Mouse (Mus musculus): ENCODE results near the gene Hoxa3. TPM values are rescaled to one million over a fixed set of nuclear protein-coding genes. Genes with fewer than 3 reads are reported as not detected.

Hoxa3 gene
- polyA plus RNA-seq, 1 experiment = 3.5 TPM

GRCm38 (mm10) chr6:52156551-52157200 is 56.5 kb downstream of the Hoxa3 start:
- peaks cover 2% of the 10 kb centered on the region; the same call in 1 of the 2 replicates for H3K4me1 ChIP-seq (replicated peaks; ENCODE audit: control insufficient read depth, insufficient read depth, low read length)
- no peaks in the 10 kb centered on the region for H3K36me3 ChIP-seq (ENCODE audit: control insufficient read depth, insufficient read depth, low read length)
- H3K4me3 ChIP-seq (ENCODE audit: control insufficient read depth, insufficient read depth, low read length) = no peak overlapping the region
- TF ChIP-seq CTCF (IDR thresholded peaks at IDR 0.05; ENCODE audit: borderline replicate concordance, control insufficient read depth, extremely low read depth, insufficient read depth, low read length, poor library complexity) (no peak), POLR2A (IDR thresholded peaks at IDR 0.05; ENCODE audit: control insufficient read depth, extremely low read depth, insufficient read depth, low read length, poor library complexity) (no peak)
- H3K27me3 ChIP-seq (ENCODE audit: control insufficient read depth, insufficient read depth, low read length) = peaks cover 16% of the 10 kb centered on the region; the same call in 1 of the 2 replicates
- 18% methylated on average over 20 of the region's 20 CpGs for WGBS
- DNase-seq = no peak
- no peak overlapping the region for H3K27ac ChIP-seq (ENCODE audit: control insufficient read depth, insufficient read depth, low read length)

GRCm38 (mm10) chr6:52155471-52155870 is 57.7 kb downstream of the Hoxa3 start:
- TF ChIP-seq CTCF (IDR thresholded peaks at IDR 0.05; ENCODE audit: borderline replicate concordance, control insufficient read depth, extremely low read depth, insufficient read depth, low read length, poor library complexity) (no peak), POLR2A (IDR thresholded peaks at IDR 0.05; ENCODE audit: control insufficient read depth, extremely low read depth, insufficient read depth, low read length, poor library complexity) (no peak)
- WGBS = 92% methylated on average over 3 of the region's 3 CpGs
- no peak for DNase-seq
- peaks cover 18% of the 10 kb centered on the region for H3K27me3 ChIP-seq (ENCODE audit: control insufficient read depth, insufficient read depth, low read length)
- no peaks in the 10 kb centered on the region for H3K36me3 ChIP-seq (ENCODE audit: control insufficient read depth, insufficient read depth, low read length)
- H3K4me3 ChIP-seq (ENCODE audit: control insufficient read depth, insufficient read depth, low read length) = no peak overlapping the region
- peaks cover 2% of the 10 kb centered on the region; the same call in 1 of the 2 replicates for H3K4me1 ChIP-seq (replicated peaks; ENCODE audit: control insufficient read depth, insufficient read depth, low read length)
- H3K27ac ChIP-seq (ENCODE audit: control insufficient read depth, insufficient read depth, low read length) = no peak overlapping the region

DNA sequence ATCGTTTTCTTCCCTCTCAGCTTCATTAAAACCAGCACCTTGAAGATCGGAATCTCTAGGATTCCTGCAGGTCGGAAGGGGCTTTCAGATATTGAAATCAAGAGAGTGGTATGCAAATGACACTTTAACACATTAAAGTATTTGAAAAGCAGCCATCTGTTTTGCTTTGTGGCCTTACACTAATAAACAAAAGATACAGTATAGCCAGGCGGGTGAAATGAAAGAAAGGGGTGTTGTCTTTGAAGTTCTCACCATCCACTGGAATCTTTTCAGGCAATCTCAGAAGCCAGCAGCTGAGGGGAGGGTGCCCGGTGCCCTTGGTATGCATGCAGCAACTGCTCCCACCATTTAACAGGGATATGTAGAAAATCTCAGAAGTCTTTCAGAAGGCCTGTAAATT is 59.1 kb downstream of the Hoxa3 start:
- H3K36me3 ChIP-seq (ENCODE audit: control insufficient read depth, insufficient read depth, low read length) = no peaks in the 10 kb centered on the region
- H3K4me3 ChIP-seq (ENCODE audit: control insufficient read depth, insufficient read depth, low read length) = no peak overlapping the region
- DNase-seq = no peak
- no peaks in the 10 kb centered on the region for H3K4me1 ChIP-seq (replicated peaks; ENCODE audit: control insufficient read depth, insufficient read depth, low read length)
- no peak overlapping the region for H3K27ac ChIP-seq (ENCODE audit: control insufficient read depth, insufficient read depth, low read length)
- 77% methylated on average over 5 of the region's 5 CpGs for WGBS
- H3K27me3 ChIP-seq (ENCODE audit: control insufficient read depth, insufficient read depth, low read length) = peaks cover 19% of the 10 kb centered on the region
- no peak for TF ChIP-seq POLR2A (IDR thresholded peaks at IDR 0.05; ENCODE audit: control insufficient read depth, extremely low read depth, insufficient read depth, low read length, poor library complexity)
- no peak for TF ChIP-seq CTCF (IDR thresholded peaks at IDR 0.05; ENCODE audit: borderline replicate concordance, control insufficient read depth, extremely low read depth, insufficient read depth, low read length, poor library complexity)

- TF ChIP-seq CTCF (IDR thresholded peaks at IDR 0.05; ENCODE audit: borderline replicate concordance, control insufficient read depth, extremely low read depth, insufficient read depth, low read length, poor library complexity) (no peak), POLR2A (IDR thresholded peaks at IDR 0.05; ENCODE audit: control insufficient read depth, extremely low read depth, insufficient read depth, low read length, poor library complexity) (no peak)
- no peaks in the 10 kb centered on the region for H3K4me1 ChIP-seq (replicated peaks; ENCODE audit: control insufficient read depth, insufficient read depth, low read length)
- H3K27ac ChIP-seq (ENCODE audit: control insufficient read depth, insufficient read depth, low read length) = no peak overlapping the region
- DNase-seq = no peak
- no peaks in the 10 kb centered on the region for H3K36me3 ChIP-seq (ENCODE audit: control insufficient read depth, insufficient read depth, low read length)
- WGBS = 23% methylated on average over 6 of the region's 6 CpGs
- H3K4me3 ChIP-seq (ENCODE audit: control insufficient read depth, insufficient read depth, low read length) = no peak overlapping the region
- peaks cover 19% of the 10 kb centered on the region for H3K27me3 ChIP-seq (ENCODE audit: control insufficient read depth, insufficient read depth, low read length)
Observed at GRCm38 (mm10) chr6:52153270-52153669, 59.9 kb downstream of the Hoxa3 start.

GRCm38 (mm10) chr6:52152226-52153193 is 60.6 kb downstream of the Hoxa3 start:
- Histone ChIP-seq H3K27me3 (ENCODE audit: control insufficient read depth, insufficient read depth, low read length) (peaks cover 14% of the 10 kb centered on the region), H3K4me3 (ENCODE audit: control insufficient read depth, insufficient read depth, low read length) (no peak overlapping the region), H3K36me3 (ENCODE audit: control insufficient read depth, insufficient read depth, low read length) (no peaks in the 10 kb centered on the region), H3K27ac (ENCODE audit: control insufficient read depth, insufficient read depth, low read length) (no peak overlapping the region), H3K4me1 (replicated peaks; ENCODE audit: control insufficient read depth, insufficient read depth, low read length) (no peaks in the 10 kb centered on the region)
- DNase-seq = no peak
- 42% methylated on average over 16 of the region's 16 CpGs for WGBS
- TF ChIP-seq CTCF (IDR thresholded peaks at IDR 0.05; ENCODE audit: borderline replicate concordance, control insufficient read depth, extremely low read depth, insufficient read depth, low read length, poor library complexity) (no peak), POLR2A (IDR thresholded peaks at IDR 0.05; ENCODE audit: control insufficient read depth, extremely low read depth, insufficient read depth, low read length, poor library complexity) (no peak)

- Histone ChIP-seq H3K36me3 (ENCODE audit: control insufficient read depth, insufficient read depth, low read length) (no peaks in the 10 kb centered on the region), H3K4me1 (replicated peaks; ENCODE audit: control insufficient read depth, insufficient read depth, low read length) (no peaks in the 10 kb centered on the region), H3K4me3 (ENCODE audit: control insufficient read depth, insufficient read depth, low read length) (no peak overlapping the region), H3K27ac (ENCODE audit: control insufficient read depth, insufficient read depth, low read length) (no peak overlapping the region), H3K27me3 (ENCODE audit: control insufficient read depth, insufficient read depth, low read length) (peaks cover 10% of the 10 kb centered on the region)
- DNase-seq = no peak
- TF ChIP-seq POLR2A (IDR thresholded peaks at IDR 0.05; ENCODE audit: control insufficient read depth, extremely low read depth, insufficient read depth, low read length, poor library complexity) (no peak), CTCF (IDR thresholded peaks at IDR 0.05; ENCODE audit: borderline replicate concordance, control insufficient read depth, extremely low read depth, insufficient read depth, low read length, poor library complexity) (no peak)
- 50% methylated on average over 4 of the region's 4 CpGs for WGBS
Observed at GRCm38 (mm10) chr6:52151571-52151970, 61.6 kb downstream of the Hoxa3 start.
